Mouse (Mus musculus) left cerebral cortex, adult 8-10 months (tissue): ENCODE results near the gene Pon3. TPM values are rescaled to one million over a fixed set of nuclear protein-coding genes. Genes with fewer than 3 reads are reported as not detected.

Experiments used
- DNase-seq, 2 experiments: peaks; one replicate each; pipeline ENCODE4 v3.0.0; 2022; ENCODE audit warnings: low spot score in 2 of 2
- total RNA-seq, 4 experiments: library from RNA; stranded (reverse); gene quantifications; 2 replicates each; pipeline ENCODE4 v1.2.4; 2022

Pon3 gene
- 1 to 10 TPM; 2.2 to 4.9 (median 3.9) TPM for total RNA-seq

GRCm38 (mm10) chr6:5255722-5256451 is at the start of gene Pon3:
Pon3 (minus strand) TSS chr6:5256286.
- no peak for DNase-seq

DNA sequence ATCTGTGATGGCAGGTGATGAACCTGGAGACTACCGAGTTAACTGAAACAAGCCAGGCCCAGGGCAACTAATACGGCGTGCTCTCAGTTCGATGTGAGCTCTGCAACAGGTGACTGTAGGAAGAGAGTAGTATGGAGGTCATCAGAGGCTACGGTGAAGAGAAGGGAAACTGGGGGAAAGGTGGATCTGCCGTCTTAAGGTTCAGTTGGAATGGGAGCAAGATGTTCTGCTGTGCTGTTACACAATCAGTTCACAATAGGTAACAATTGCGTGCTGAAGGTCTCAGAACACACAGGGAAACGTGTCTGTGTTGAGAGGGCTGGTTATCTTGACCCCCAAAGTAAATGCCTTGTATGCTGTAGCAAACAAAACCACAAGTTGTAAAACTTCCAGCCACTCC is 48.9 kb upstream of the Pon3 start:
- DNase-seq: no peak

DNA sequence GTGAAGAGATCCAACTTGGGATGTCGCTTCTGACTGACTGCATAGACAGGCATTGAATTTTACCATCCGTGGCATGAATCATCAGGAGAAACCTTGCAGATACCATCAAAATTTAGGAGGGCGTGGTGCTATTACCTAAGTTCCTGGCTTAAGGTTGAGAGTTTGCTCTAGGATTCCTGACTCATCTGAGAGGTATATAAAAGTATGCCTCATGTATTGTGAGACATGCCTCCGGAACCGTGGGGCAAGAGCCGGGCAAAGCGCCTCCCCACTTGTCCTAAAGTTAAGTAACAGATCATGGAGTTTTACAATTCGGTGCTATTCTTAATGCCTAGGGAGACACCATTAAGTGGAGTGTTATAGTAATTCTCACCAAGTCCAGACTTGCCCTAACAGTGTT is 44.5 kb upstream of the Pon3 start:
- DNase-seq: no peak

DNA sequence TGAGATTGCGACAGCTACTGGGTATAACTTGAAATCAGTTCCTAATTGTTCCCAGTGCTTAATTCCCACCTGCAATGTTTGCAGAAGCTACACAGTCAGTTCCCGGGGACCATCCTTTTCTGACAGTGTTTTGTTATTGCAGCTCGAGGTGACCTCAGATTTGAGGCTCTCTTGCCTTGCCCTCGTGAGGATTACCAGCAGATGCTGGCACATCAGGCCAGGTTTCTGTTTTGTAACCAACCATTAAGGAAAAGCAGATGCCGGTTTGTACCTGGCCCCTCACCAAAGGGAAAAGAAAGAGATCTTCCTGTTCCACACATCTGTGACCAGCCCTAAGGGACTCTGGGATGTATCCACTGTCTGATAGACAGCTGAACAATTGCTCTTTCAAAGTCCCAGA is 43.5 kb upstream of the Pon3 start:
- no peak for DNase-seq

DNA sequence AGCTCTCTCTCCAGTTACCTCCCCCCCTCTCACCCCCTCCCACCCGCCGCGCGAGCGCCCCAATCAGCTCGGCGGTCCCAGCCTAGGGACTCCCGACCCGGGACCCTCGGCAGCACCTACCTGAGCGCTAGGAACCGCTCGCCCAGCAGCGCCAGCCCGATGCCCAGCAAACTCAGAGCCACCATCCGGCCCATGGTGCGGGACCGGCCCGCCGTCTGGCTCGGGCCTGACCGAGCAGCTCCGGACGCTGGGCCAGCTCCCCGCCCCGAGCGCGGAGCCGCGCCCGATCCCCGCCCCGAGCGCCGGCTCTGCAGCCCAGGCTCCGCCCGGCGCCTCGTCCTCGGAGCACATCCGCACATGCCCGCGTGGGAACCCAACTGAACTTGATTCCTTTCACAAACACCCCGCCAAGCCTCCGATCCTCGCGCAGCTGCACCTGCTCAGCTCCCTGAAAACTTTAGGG is 42.0 kb upstream of the Pon3 start, which contains the start of gene Pon2:
TSS of gene Pon2 (minus strand) at position 364 of the 463 bp plus-strand sequence.
- peak; percentile 11 to 13 for DNase-seq

DNA sequence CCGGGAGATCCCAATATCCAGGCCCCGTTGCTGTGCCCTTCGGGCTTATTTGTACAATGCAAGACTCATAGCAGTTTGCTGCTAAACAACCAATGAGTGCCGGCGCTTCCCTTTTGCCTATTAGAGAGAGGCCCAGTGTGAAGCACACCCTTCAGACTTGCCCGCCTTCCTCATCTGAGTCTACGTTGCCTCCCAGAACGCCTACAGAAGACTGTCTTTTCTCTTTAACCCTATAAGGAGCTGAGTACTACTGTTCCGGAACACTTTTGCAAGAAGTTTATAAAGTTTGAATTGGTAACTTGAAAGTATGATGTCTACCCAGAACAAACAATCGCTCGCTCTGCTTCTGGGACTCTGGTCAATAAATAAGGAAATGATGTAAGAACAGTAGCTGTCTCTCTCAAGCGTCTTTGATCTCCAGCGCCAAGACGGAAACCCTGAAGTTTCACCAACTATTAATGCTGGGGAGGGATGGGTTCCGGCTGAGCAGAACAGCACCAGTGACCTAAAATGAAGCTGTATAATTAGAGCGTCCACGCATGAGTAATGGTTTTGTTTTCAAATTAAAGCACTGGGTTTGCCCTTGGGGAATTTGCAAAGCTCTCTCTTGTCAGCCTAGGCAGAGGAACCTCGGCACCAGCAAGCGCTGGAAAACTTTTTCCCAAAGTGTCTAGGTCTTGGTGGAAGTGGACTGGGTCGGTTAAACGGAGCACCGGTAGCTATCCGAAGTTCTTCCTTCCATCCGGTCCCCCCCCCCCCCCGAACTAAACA is 41.4 kb upstream of the Pon3 start:
- no peak for DNase-seq

DNA sequence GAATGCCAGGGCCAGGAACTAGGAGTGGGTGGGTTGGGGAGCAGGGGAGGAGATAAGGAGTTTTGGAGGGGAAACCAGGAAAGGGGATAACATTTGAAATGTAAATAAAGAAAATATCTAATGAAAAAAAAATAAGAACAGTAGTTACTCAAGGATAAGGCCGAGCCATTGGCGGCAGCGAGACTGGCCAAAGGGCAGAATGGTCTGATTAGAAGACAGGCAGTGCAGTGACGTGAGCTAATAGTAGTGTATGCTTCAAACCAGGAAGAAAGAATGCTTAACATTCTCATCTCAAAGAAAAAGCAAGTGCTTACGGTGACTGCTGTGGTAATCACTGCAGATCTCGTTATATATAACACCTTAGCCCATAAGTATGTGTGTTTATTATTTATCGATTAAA is 40.0 kb upstream of the Pon3 start:
- no peak for DNase-seq

GRCm38 (mm10) chr6:5294659-5295449 is 38.8 kb upstream of the Pon3 start:
- no peak for DNase-seq

GRCm38 (mm10) chr6:5292841-5293240 is 36.8 kb upstream of the Pon3 start:
- DNase-seq: no peak

GRCm38 (mm10) chr6:5291450-5291849 is 35.4 kb upstream of the Pon3 start:
- no peak for DNase-seq

DNA sequence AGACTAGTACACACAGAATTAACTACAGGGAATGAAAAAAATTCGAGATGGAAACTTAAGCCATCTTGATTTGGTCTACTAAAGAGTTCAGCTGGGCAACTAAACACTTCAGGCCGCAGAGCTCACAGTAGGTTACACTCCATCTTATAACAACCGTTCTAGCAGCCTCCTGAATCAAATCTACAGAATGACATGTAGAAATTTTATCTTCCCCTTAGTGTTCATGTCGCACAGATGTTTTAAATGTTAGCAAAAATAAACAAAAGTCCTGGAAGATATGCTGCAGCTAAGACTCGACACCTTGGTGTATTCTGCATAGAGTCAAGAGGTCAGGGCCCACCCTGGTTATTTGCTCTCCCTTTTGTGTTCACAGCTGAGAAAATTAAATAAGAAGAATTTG is 31.8 kb upstream of the Pon3 start:
- DNase-seq: no peak

GRCm38 (mm10) chr6:5287392-5287791 is 31.3 kb upstream of the Pon3 start:
- DNase-seq: no peak

- no peak for DNase-seq
These were observed 26.3 kb upstream of the Pon3 start for GRCm38 (mm10) chr6:5282418-5282817.

- no peak for DNase-seq
These were observed 24.7 kb upstream of the Pon3 start for GRCm38 (mm10) chr6:5280576-5281305.

GRCm38 (mm10) chr6:5277972-5278371 is 21.9 kb upstream of the Pon3 start:
- no peak for DNase-seq

GRCm38 (mm10) chr6:5269641-5270040 is 13.6 kb upstream of the Pon3 start:
- DNase-seq: no peak

DNA sequence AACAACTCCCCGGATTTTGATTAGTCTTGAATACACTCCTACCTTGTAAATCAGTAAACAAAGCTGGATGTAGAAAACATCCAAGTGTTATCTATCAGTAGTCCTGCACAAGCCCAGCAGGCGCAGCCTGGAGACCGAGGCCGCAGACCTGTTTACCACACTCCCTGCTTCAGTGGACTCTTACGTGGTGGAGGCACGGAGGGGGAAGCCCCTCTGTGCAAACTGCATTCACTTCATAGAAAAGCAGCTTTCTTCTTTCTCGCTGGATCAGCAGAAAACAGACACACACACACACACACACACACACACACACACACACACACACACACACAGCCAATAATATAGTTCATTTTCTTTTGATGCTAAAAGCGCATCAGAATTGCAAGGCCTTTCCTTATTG is 8.7 kb upstream of the Pon3 start:
- no peak for DNase-seq

- DNase-seq: no peak
These were observed 7.3 kb upstream of the Pon3 start for GRCm38 (mm10) chr6:5263250-5263999.

DNA sequence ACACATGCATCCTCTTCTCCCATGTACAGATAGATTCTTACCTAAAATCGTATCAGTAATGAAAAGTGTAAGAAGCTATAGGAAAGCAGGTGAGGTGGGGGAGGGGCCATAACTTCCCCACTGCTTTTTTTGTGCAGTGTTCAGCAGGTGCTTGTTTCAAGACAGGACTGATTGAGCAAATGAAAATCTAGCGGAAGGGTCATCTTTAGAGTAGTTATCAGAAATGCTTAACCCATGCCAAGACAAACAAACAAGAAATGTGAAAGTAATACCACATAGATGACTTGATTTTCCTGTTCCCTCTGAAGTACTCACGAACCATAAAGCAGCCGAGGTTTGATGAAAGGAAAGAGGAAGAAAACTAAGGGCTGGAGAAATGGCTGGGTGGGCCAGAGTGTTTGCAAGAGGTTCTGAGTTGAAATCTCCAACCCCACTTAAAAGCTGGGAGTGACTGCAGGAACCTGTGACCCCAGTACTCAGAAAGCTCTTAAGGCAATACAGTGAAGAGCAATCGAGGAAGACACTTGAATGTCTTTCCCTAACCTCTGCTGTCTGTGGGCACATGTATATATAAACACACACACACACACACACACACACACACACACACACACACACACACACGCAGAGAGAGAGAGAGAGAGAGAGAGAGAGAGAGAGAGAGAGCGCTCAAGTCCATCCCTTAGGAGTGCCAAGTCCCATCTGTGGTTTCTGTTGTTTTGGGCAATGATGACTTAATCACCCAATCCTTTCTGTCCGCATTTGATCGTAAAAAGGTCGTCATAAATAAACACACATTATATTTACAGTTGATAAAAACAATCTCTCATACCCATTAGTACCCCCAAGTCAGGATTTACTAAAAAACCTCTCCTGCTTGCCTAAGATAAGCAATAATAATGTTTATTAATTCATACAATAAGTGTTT is 6.5 kb upstream of the Pon3 start:
- no peak for DNase-seq
